ENCODE assay signal across 12 mouse cellular contexts in genomic region chr11:82542028-82542427, GRCm38 (mm10).
"Had no signal": no experiment of that assay in that cellular context is flagged by ENCODE, and none has a peak within 500 bp of the region (broad histone marks: within the 10 kb centered on the region; RNA-seq: fewer than 3 reads in every experiment).

No protein-coding gene starts in this region.

- DNase-seq: retina, postnatal 1 day; right cerebral cortex, adult 18-20 months; right cerebral cortex, postnatal 14 days; right cerebral cortex, postnatal 25 days; right cerebral cortex, postnatal 4 days; spleen, adult 18-20 months; thymus, adult 18-20 months; thymus, adult 2 months; thymus, postnatal 14 days; thymus, postnatal 25 days; thymus, postnatal 36 days; thymus, postnatal 4 days had no signal
